Mouse (Mus musculus) CD4-positive, CD25-positive, alpha-beta regulatory T cell, adult 2 months (primary cell): ENCODE results near the gene Klhl24.
A peak's percentile ranks its signal among the peaks of the same experiment; 100 is the strongest.

ENCODE experiments used
- DNase-seq: peaks from one replicate; pipeline ENCODE4 v3.0.0-alpha.2; 2012; ENCODE audit warnings: low read depth, low spot score

Gene Klhl24

DNA sequence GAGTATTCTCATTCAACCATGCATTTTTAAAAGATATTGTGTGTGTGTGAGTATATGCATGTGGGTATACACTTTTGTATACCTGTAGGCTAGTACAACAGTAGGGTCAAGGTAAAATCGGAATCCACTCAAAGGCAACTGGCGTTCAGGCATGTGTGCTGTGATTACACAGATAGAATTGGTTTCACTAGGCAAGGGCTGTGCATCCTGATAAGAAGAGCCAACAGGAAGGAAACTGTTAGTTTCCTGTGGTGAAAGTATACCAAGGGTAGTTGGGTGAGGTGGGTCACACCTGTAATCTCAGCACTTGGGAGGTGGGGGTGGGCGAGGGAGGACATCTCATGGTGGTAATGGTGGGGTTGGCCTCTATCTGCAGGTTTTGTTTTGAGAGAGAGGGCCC is 47.2 kb downstream of the Klhl24 start:
- DNase-seq: no peak

DNA sequence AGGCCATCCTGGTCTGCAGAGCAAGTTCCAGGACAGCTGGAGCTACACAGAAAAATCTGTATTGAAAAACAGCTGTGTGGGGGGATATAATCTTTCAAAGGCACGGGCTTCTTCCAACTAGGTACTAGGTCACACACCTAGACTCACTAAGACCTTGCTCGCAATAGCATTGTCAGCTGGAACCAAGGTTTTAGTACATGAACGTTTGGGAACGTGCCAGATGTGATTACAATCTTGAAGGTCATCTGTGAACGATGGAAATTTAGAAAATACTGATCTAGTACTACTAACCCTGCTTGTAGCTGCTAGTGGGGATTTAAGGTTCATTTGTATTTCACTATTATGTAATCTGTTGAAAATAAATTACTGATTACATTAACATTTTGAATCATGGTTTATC is 54.6 kb downstream of the Klhl24 start:
- DNase-seq: no peak

DNA sequence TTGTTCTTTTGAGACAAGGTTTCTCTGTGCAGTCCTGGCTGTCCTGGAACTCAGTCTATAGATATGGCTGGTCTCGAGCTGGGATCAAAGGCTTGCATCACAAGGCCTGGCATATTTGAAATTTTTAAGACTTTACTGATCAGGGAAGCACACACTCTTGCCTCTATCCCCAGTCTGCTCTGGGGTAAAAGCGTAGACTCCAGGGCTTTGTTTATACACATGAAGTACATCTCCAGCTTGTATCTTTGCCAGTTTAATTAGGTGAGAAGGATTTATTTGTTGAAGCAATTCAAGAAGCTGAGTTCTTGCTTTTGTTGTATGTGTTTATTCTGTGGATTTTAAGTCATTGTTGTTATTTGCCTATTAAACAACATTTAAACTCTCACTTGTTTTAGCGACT is 56.4 kb downstream of the Klhl24 start:
- DNase-seq: no peak

DNA sequence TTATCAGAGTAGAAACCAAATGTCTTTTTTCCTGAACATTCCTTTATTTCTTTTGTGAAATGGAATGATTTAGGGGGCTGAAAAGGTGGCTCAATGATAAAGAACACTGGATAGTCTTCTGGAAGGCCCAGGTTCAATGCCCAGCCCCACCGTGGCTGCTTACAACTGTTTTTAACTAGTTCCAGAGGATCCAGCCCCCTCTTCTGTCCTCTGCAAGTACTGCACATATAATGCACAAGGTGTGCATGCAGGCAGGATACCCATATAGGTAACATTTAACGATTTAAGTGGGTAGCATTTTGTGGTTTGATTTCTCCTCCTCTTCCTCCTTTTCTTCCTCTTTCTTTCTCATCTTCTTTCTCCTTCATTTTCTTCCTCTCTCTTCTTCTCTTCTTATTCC is 62.8 kb downstream of the Klhl24 start:
- peak; percentile 35 for DNase-seq

DNA sequence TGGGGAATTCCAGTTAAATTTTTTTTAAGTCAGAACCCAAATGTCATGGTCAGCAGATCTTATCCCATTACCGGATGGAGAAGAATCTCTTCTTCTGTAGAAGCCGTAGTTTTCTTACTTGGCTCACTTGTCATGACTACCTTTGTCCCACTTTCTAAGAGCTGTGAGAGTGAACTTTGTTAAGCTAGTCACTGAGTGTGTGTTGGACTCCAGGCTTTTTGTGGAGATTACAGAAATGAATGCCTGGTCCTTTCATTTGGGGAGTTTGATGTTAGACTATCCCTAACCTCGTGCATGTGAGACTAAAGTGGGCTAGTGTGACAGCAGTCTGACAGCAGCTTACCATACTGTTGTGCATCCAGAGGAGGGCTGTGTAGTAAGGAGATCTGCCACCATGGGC is 71.7 kb downstream of the Klhl24 start:
- DNase-seq: no peak

DNA sequence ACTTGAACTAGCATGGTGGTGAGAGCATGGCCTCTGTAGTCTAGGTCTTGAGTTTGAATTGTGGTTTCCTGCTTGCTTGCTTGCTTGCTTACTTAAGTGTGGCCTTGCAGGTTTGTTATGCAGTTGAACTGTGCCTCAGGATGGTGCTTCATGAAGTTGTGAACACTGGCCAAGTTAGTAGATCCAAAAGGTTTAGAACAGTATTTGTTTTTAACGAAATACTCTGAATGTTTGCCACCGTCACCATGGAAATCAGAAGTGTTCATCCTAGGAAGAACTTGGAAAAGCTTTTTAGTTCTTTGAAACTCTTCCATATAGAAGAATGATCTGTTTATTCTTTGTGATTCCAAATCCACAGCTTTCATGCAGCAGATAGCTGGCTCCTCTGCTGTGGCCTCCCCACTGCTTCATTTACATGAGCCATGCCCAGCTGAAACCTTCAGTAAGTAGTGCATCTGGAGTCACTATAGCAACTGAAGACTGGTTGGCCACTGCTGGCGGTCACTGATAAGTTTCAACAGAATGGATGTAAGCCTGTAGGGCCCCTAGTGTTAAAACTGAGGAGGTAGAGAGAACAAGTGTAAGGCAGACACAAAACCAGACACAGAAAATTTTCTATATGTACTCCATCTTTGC is 72.2 kb downstream of the Klhl24 start:
- no peak for DNase-seq
